Mouse (Mus musculus) retina, embryonic 14.5 days (tissue): ENCODE measurements around the gene Adam21.

ENCODE experiments used
- DNase-seq: peaks from one replicate; pipeline ENCODE4 v3.0.0-alpha.2; 2015; ENCODE audit warnings: low spot score

Adam21 gene

GRCm38 (mm10) chr12:81568374-81568773 is at the start of gene Adam21:
TSS of gene Adam21 (minus strand) at chr12:81568474.
- no peak for DNase-seq

- no peak for DNase-seq
Observed at GRCm38 (mm10) chr12:81616980-81617379, 48.7 kb upstream of the Adam21 start.

GRCm38 (mm10) chr12:81615807-81616206 is 47.5 kb upstream of the Adam21 start:
- DNase-seq = no peak

GRCm38 (mm10) chr12:81609445-81609844 is 41.2 kb upstream of the Adam21 start:
- no peak for DNase-seq

GRCm38 (mm10) chr12:81604995-81605784 is 36.9 kb upstream of the Adam21 start:
- DNase-seq = no peak

- DNase-seq = no peak
Observed at GRCm38 (mm10) chr12:81596547-81597262, 28.4 kb upstream of the Adam21 start.

GRCm38 (mm10) chr12:81594902-81595671 is 26.8 kb upstream of the Adam21 start, which contains the start of gene Med6:
TSS of gene Med6 (minus strand) at chr12:81595008.
- DNase-seq = peak; percentile 99

GRCm38 (mm10) chr12:81567931-81568330 is 343 bp downstream of the Adam21 start:
- DNase-seq = no peak

- DNase-seq = no peak
Observed at GRCm38 (mm10) chr12:81564173-81564572, 4.1 kb downstream of the Adam21 start.

- DNase-seq = no peak
Observed at GRCm38 (mm10) chr12:81549286-81549685, 19.0 kb downstream of the Adam21 start.

GRCm38 (mm10) chr12:81547163-81547562 is 21.1 kb downstream of the Adam21 start:
- no peak for DNase-seq

GRCm38 (mm10) chr12:81533029-81533419 is 35.2 kb downstream of the Adam21 start:
- DNase-seq = no peak

GRCm38 (mm10) chr12:81532316-81533028 is 35.8 kb downstream of the Adam21 start, which contains the start of the genes Gm20498 and Synj2bp:
TSS of gene Gm20498 (minus strand) at chr12:81532905.
TSS of gene Synj2bp (minus strand) at chr12:81532911.
- peak; percentile 85 for DNase-seq

- peak; percentile 5 for DNase-seq
Observed at GRCm38 (mm10) chr12:81530587-81530986, 37.7 kb downstream of the Adam21 start.
